Mouse (Mus musculus): ENCODE data around the gene Dcp1b. TPM values are rescaled to one million over a fixed set of nuclear protein-coding genes. Genes with fewer than 3 reads are reported as not detected.
"Not testable (repeated sequence)": the region's sequence is repeated elsewhere in the genome, so short reads cannot be mapped to it uniquely, and the experiment has no call there.

Gene Dcp1b
- total and polyA plus RNA-seq, 2 experiments from 2014 or later, result 11.4 to 12.4 TPM

DNA sequence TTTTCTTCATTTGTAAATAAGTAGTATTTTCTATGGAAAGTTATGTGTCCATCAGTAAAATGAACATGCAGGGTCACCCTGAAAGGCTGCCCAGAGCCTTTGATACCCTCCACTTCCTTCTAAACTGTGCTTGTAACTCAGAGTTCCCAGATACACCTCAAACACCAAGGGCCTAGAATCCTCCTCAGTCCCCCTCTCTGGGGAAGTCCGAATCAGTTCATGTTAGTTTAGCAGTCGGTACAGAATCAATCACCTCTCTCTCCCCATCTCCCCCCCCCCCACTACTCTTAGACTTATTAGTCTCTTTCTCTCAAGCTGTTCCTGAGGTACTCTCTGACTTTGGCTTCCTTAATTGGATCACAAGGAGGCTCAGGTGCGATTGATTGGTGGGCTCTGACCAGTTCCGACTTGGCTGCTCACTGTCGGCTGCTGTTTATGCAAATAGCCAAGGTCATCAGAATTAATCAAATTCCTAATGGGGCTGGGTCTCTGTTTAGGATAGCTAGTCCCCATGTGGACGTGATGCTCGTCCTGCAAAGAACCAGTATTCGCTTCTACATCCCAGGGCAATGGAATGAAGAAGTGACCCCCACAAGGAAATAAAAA is 24.3 kb downstream of the Dcp1b start:
- no peak for TF ChIP-seq CTCF (IDR thresholded peaks at IDR 0.05; ENCODE audit: low read depth)
- no peak for TF ChIP-seq EP300 (IDR thresholded peaks at IDR 0.05; ENCODE audit: low read depth)
- WGBS, result 60% methylated on average over 8 of the region's 8 CpGs
- Histone ChIP-seq H3K27ac (ENCODE audit: low read depth) (0 out of 2 replicates have a peak overlapping the region, but pooled peaks have one; percentile 71), H3K4me1 (ENCODE audit: control insufficient read depth, insufficient read depth) (peaks cover 44% of the 10 kb centered on the region), H3K9me3 (replicated peaks; ENCODE audit: control insufficient read depth, low read length) (no peaks in the 10 kb centered on the region), H3K36me3 (replicated peaks; ENCODE audit: control insufficient read depth, insufficient read depth, low read length) (no peaks in the 10 kb centered on the region; the same call in 1 of the 2 replicates), H3K9ac (replicated peaks; ENCODE audit: low read depth, low read length) (no peak overlapping the region), H3K27me3 (ENCODE audit: control insufficient read depth, insufficient read depth, low read length) (no peaks in the 10 kb centered on the region), H3K4me2 (ENCODE audit: low read depth, low read length) (no peak overlapping the region), H3K4me3 (ENCODE audit: low read depth, low read length) (no peak overlapping the region)
- ATAC-seq (ENCODE audit: insufficient read depth, low read depth) (no peak), DNase-seq (ENCODE audit: low spot score) (no peak)

DNA sequence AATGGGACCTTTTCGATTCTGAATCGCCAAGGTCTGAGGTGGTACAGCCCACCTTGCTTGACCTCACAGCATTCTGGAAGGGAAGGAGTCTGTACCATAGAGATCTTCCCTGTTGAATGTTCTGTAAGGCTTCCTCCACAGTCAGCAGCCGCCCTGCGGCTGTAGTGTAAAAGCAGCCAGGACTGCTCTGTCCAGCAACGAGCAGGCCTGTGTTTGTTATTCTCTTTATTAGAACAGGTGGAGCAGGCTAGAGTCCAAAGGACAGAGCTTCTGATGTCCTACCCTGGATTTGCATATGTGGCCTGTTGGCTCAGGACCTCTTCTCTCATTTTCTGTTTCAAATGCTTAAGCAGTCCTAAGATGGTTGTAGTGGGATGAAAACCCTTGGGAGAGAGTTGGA is 25.3 kb downstream of the Dcp1b start:
- no peak for TF ChIP-seq CTCF (IDR thresholded peaks at IDR 0.05; ENCODE audit: low read depth)
- no peak for TF ChIP-seq EP300 (IDR thresholded peaks at IDR 0.05; ENCODE audit: low read depth)
- no peaks in the 10 kb centered on the region for H3K9me3 ChIP-seq (replicated peaks; ENCODE audit: control insufficient read depth, low read length)
- H3K27ac ChIP-seq (ENCODE audit: low read depth), result peak overlapping the region; percentile 71
- no peaks in the 10 kb centered on the region for H3K27me3 ChIP-seq (ENCODE audit: control insufficient read depth, insufficient read depth, low read length)
- H3K4me1 ChIP-seq (ENCODE audit: control insufficient read depth, insufficient read depth), result peaks cover 44% of the 10 kb centered on the region
- ATAC-seq (ENCODE audit: insufficient read depth, low read depth), result no peak
- H3K4me3 ChIP-seq (ENCODE audit: low read depth, low read length), result no peak overlapping the region
- H3K4me2 ChIP-seq (ENCODE audit: low read depth, low read length), result no peak overlapping the region
- DNase-seq (ENCODE audit: low spot score), result no peak
- H3K36me3 ChIP-seq (replicated peaks; ENCODE audit: control insufficient read depth, insufficient read depth, low read length), result no peaks in the 10 kb centered on the region
- H3K9ac ChIP-seq (replicated peaks; ENCODE audit: low read depth, low read length), result no peak overlapping the region
- 45% methylated on average over 5 of the region's 5 CpGs for WGBS

DNA sequence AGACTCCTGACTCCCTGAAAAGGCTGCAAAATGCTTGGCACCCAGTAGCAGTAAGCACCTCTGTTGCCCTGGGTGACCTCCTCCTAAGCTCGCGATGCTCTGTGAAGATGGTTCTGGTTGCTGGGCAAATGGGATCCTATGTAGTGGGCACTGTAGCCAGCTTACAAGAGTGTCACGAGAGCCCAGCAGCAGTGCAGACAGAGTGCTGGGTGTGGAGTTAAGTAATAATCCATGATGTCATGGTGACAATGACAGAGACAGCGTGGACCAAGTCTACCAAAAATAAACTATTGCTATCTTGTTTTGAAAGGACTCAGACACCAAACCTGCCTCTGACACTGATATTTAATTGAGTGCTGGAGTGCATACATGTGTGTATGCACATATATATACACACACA is 26.5 kb downstream of the Dcp1b start:
- no peak overlapping the region for H3K4me2 ChIP-seq (ENCODE audit: low read depth, low read length)
- TF ChIP-seq CTCF (IDR thresholded peaks at IDR 0.05; ENCODE audit: low read depth) (no peak), EP300 (IDR thresholded peaks at IDR 0.05; ENCODE audit: low read depth) (no peak)
- 18% methylated on average over 4 of the region's 4 CpGs for WGBS
- H3K9ac ChIP-seq (replicated peaks; ENCODE audit: low read depth, low read length), result no peak overlapping the region
- peaks cover 44% of the 10 kb centered on the region for H3K4me1 ChIP-seq (ENCODE audit: control insufficient read depth, insufficient read depth)
- H3K4me3 ChIP-seq (ENCODE audit: low read depth, low read length), result no peak overlapping the region
- no peaks in the 10 kb centered on the region for H3K9me3 ChIP-seq (replicated peaks; ENCODE audit: control insufficient read depth, low read length)
- H3K36me3 ChIP-seq (replicated peaks; ENCODE audit: control insufficient read depth, insufficient read depth, low read length), result no peaks in the 10 kb centered on the region
- DNase-seq (ENCODE audit: low spot score), result peak; percentile 65
- peak; percentile 63 for ATAC-seq (ENCODE audit: insufficient read depth, low read depth)
- H3K27me3 ChIP-seq (ENCODE audit: control insufficient read depth, insufficient read depth, low read length), result no peaks in the 10 kb centered on the region
- peak overlapping the region; percentile 71; the same call in 1 of the 2 replicates for H3K27ac ChIP-seq (ENCODE audit: low read depth)

- Histone ChIP-seq H3K4me1 (ENCODE audit: control insufficient read depth, insufficient read depth) (peaks cover 29% of the 10 kb centered on the region), H3K36me3 (replicated peaks; ENCODE audit: control insufficient read depth, insufficient read depth, low read length) (no peaks in the 10 kb centered on the region), H3K4me3 (ENCODE audit: low read depth, low read length) (no peak overlapping the region), H3K4me2 (ENCODE audit: low read depth, low read length) (no peak overlapping the region), H3K9me3 (replicated peaks; ENCODE audit: control insufficient read depth, low read length) (no peaks in the 10 kb centered on the region), H3K9ac (replicated peaks; ENCODE audit: low read depth, low read length) (no peak overlapping the region), H3K27me3 (ENCODE audit: control insufficient read depth, insufficient read depth, low read length) (no peaks in the 10 kb centered on the region), H3K27ac (ENCODE audit: low read depth) (no peak overlapping the region; the same call in 1 of the 2 replicates)
- TF ChIP-seq EP300 (IDR thresholded peaks at IDR 0.05; ENCODE audit: low read depth) (no peak), CTCF (IDR thresholded peaks at IDR 0.05; ENCODE audit: low read depth) (no peak)
- 45% methylated on average over 7 of the region's 7 CpGs for WGBS
- DNase-seq (ENCODE audit: low spot score) (peak; percentile 19), ATAC-seq (ENCODE audit: insufficient read depth, low read depth) (no peak)
Measured at GRCm38 (mm10) chr6:119204286-119204685, 29.2 kb downstream of the Dcp1b start.

GRCm38 (mm10) chr6:119204915-119205314 is 29.9 kb downstream of the Dcp1b start:
- WGBS, result 61% methylated on average over 3 of the region's 3 CpGs
- Histone ChIP-seq H3K4me2 (ENCODE audit: low read depth, low read length) (no peak overlapping the region), H3K9ac (replicated peaks; ENCODE audit: low read depth, low read length) (no peak overlapping the region), H3K27ac (ENCODE audit: low read depth) (0 out of 2 replicates have a peak overlapping the region, but pooled peaks have one; percentile 6), H3K36me3 (replicated peaks; ENCODE audit: control insufficient read depth, insufficient read depth, low read length) (no peaks in the 10 kb centered on the region), H3K4me3 (ENCODE audit: low read depth, low read length) (no peak overlapping the region), H3K4me1 (ENCODE audit: control insufficient read depth, insufficient read depth) (peaks cover 23% of the 10 kb centered on the region), H3K27me3 (ENCODE audit: control insufficient read depth, insufficient read depth, low read length) (no peaks in the 10 kb centered on the region), H3K9me3 (replicated peaks; ENCODE audit: control insufficient read depth, low read length) (no peaks in the 10 kb centered on the region)
- DNase-seq (ENCODE audit: low spot score) (no peak), ATAC-seq (ENCODE audit: insufficient read depth, low read depth) (no peak)
- TF ChIP-seq CTCF (IDR thresholded peaks at IDR 0.05; ENCODE audit: low read depth) (no peak), EP300 (IDR thresholded peaks at IDR 0.05; ENCODE audit: low read depth) (no peak)

- H3K27me3 ChIP-seq (ENCODE audit: control insufficient read depth, insufficient read depth, low read length); H3K4me3 ChIP-seq (ENCODE audit: low read depth, low read length); H3K9me3 ChIP-seq (replicated peaks; ENCODE audit: control insufficient read depth, low read length); H3K4me2 ChIP-seq (ENCODE audit: low read depth, low read length); ATAC-seq (ENCODE audit: insufficient read depth, low read depth); H3K27ac ChIP-seq (ENCODE audit: low read depth); H3K36me3 ChIP-seq (replicated peaks; ENCODE audit: control insufficient read depth, insufficient read depth, low read length); DNase-seq (ENCODE audit: low spot score); H3K9ac ChIP-seq (replicated peaks; ENCODE audit: low read depth, low read length): not testable (repeated sequence)
- H3K4me1 ChIP-seq (ENCODE audit: control insufficient read depth, insufficient read depth), result peaks cover 12% of the 10 kb centered on the region
- WGBS, result 89% methylated on average over 7 of the region's 7 CpGs
Measured at GRCm38 (mm10) chr6:119206006-119206405, 31.0 kb downstream of the Dcp1b start.
